Mouse (Mus musculus) heart, embryonic 15.5 days (tissue): Measurements from ENCODE around the gene Krtap6-1. TPM values are rescaled to one million over a fixed set of nuclear protein-coding genes. Genes with fewer than 3 reads are reported as not detected.
"Not testable (repeated sequence)": the region's sequence is repeated elsewhere in the genome, so short reads cannot be mapped to it uniquely, and the experiment has no call there.

Experiments used
- ATAC-seq: fragments of 200-750 bp; cut with Nextera tagmentation; replicated peaks from 2 replicates; pipeline ENCODE4 v1.8.0; 2017; ENCODE audit warnings: low read depth, moderate TSS enrichment; ENCODE audit not compliant: insufficient number of reproducible peaks, insufficient read depth, low FRiP score
- H3K27ac ChIP-seq: fragments of 300-500 bp; sonication (generic); 2 replicates; pipeline ENCODE4 v1.5.1; 2015; ENCODE audit warnings: mild to moderate bottlenecking, inconsistent platforms
- H3K27me3 ChIP-seq: fragments of 300-500 bp; sonication (generic); 2 replicates; pipeline ENCODE4 v1.6.1; 2015; ENCODE audit warnings: inconsistent platforms
- H3K36me3 ChIP-seq: fragments of 300-500 bp; sonication (generic); 2 replicates; pipeline ENCODE4 v1.6.1; 2015; ENCODE audit warnings: mild to moderate bottlenecking, inconsistent platforms
- H3K4me1 ChIP-seq: fragments of 300-500 bp; sonication (generic); replicated peaks from 2 replicates; pipeline ENCODE4 v1.6.1; 2015; ENCODE audit warnings: inconsistent platforms
- H3K4me2 ChIP-seq: fragments of 300-500 bp; sonication (generic); 2 replicates; pipeline ENCODE4 v1.6.1; 2015; ENCODE audit warnings: inconsistent platforms, mild to moderate bottlenecking, moderate library complexity
- H3K4me3 ChIP-seq: fragments of 300-500 bp; sonication (generic); 2 replicates; pipeline ENCODE4 v1.5.1; 2015; ENCODE audit warnings: mild to moderate bottlenecking, inconsistent platforms
- H3K9ac ChIP-seq: fragments of 300-500 bp; sonication (generic); 2 replicates; pipeline ENCODE4 v1.6.1; 2015; ENCODE audit warnings: mild to moderate bottlenecking, inconsistent platforms
- H3K9me3 ChIP-seq: fragments of 300-500 bp; sonication (generic); replicated peaks from 2 replicates; pipeline ENCODE4 v1.6.1; 2016; ENCODE audit warnings: inconsistent platforms
- WGBS: fragments of 180-500 bp; shearing (Covaris S2); methylation state at CpG from one replicate; pipeline ENCODE4 v1.1.7; 2015; ENCODE audit warnings: mixed read lengths; 5-methylcytosine and 5-hydroxymethylcytosine counted together
- polyA plus RNA-seq: library from polyadenylated mRNA; unstranded; fragments of >200 nt; fragmentation: Nextera tagmentation; extraction: Ambion mirVana; gene quantifications from 2 replicates; pipeline ENCODE4 v1.2.1, GENCODE M21; 2015

Krtap6-1 gene
- not detected in 2 replicates for polyA plus RNA-seq

- not testable (repeated sequence) for H3K27ac ChIP-seq, H3K4me3 ChIP-seq, H3K36me3 ChIP-seq, H3K27me3 ChIP-seq, H3K9ac ChIP-seq, ATAC-seq, H3K4me1 ChIP-seq, H3K4me2 ChIP-seq, H3K9me3 ChIP-seq
- WGBS = 83% methylated on average over 3 of the region's 3 CpGs
Observed at GRCm38 (mm10) chr16:89031399-89031798, at the start of gene Krtap6-1. TSS of gene Krtap6-1 (plus strand) at chr16:89031699.

GRCm38 (mm10) chr16:89010659-89011058 lies 20.8 kb upstream of the Krtap6-1 start, which contains the start of gene Krtap22-2:
TSS of gene Krtap22-2 (minus strand) at chr16:89010759.
- Histone ChIP-seq H3K36me3 (no peaks in the 10 kb centered on the region), H3K27ac (no peak within 1 kb of the TSS), H3K4me3 (no peak within 1 kb of the TSS), H3K9me3 (no peaks in the 10 kb centered on the region), H3K4me2 (no peak within 1 kb of the TSS), H3K4me1 (no peaks in the 10 kb centered on the region), H3K27me3 (no peaks in the 10 kb centered on the region), H3K9ac (no peak within 1 kb of the TSS)
- ATAC-seq = no peak
- WGBS = 77% methylated on average over 5 of the region's 5 CpGs

GRCm38 (mm10) chr16:89013973-89014372 lies 17.5 kb upstream of the Krtap6-1 start:
- Histone ChIP-seq H3K4me3 (no peak overlapping the region), H3K27ac (no peak overlapping the region), H3K27me3 (no peaks in the 10 kb centered on the region), H3K9me3 (no peaks in the 10 kb centered on the region), H3K4me2 (no peak overlapping the region), H3K36me3 (no peaks in the 10 kb centered on the region), H3K4me1 (no peaks in the 10 kb centered on the region), H3K9ac (no peak overlapping the region)
- 94% methylated on average over 3 of the region's 3 CpGs for WGBS
- no peak for ATAC-seq

GRCm38 (mm10) chr16:89014984-89015383 lies 16.5 kb upstream of the Krtap6-1 start, which contains the start of gene Gm10229:
TSS of gene Gm10229 (plus strand) at chr16:89015284.
- WGBS = 82% methylated on average over 3 of the region's 3 CpGs
- not testable (repeated sequence) for H3K9ac ChIP-seq

GRCm38 (mm10) chr16:89041372-89041771 lies 9.9 kb downstream of the Krtap6-1 start, which contains the start of gene Gm10228:
TSS of gene Gm10228 (minus strand) at chr16:89041472.
- not testable (repeated sequence) for H3K4me1 ChIP-seq, H3K4me2 ChIP-seq, H3K36me3 ChIP-seq, H3K9me3 ChIP-seq, H3K4me3 ChIP-seq, H3K27me3 ChIP-seq, ATAC-seq, H3K9ac ChIP-seq, H3K27ac ChIP-seq
- 81% methylated on average over 2 of the region's 4 CpGs for WGBS

More at GRCm38 (mm10) chr16:89014984-89015383, 16.5 kb upstream of the Krtap6-1 start, which contains the start of gene Gm10229:
- not testable (repeated sequence) for H3K4me3 ChIP-seq, H3K4me2 ChIP-seq, H3K27ac ChIP-seq, H3K9me3 ChIP-seq, H3K27me3 ChIP-seq, H3K36me3 ChIP-seq, ATAC-seq, H3K4me1 ChIP-seq

GRCm38 (mm10) chr16:89047783-89048182 lies 16.3 kb downstream of the Krtap6-1 start, which contains the start of gene Krtap6-5:
TSS of gene Krtap6-5 (minus strand) at chr16:89047883.
- no peaks in the 10 kb centered on the region for H3K27me3 ChIP-seq
- no peaks in the 10 kb centered on the region; the same call in 1 of the 2 replicates for H3K9me3 ChIP-seq
- H3K4me2 ChIP-seq = no peak within 1 kb of the TSS
- H3K4me1 ChIP-seq = no peaks in the 10 kb centered on the region
- H3K9ac ChIP-seq = no peak within 1 kb of the TSS
- 72% methylated on average over 3 of the region's 3 CpGs for WGBS
- H3K4me3 ChIP-seq = no peak within 1 kb of the TSS
- H3K36me3 ChIP-seq = no peaks in the 10 kb centered on the region
- H3K27ac ChIP-seq = no peak within 1 kb of the TSS
- ATAC-seq = no peak

- H3K4me3 ChIP-seq, H3K4me2 ChIP-seq, H3K27me3 ChIP-seq, H3K4me1 ChIP-seq, H3K36me3 ChIP-seq, H3K9me3 ChIP-seq, ATAC-seq, H3K9ac ChIP-seq, H3K27ac ChIP-seq: not testable (repeated sequence)
- no CpG with 5 or more reads among the region's 2 CpGs for WGBS
Observed at GRCm38 (mm10) chr16:89063902-89064301, 32.4 kb downstream of the Krtap6-1 start, which contains the start of gene 1110025L11Rik. TSS of gene 1110025L11Rik (minus strand) at chr16:89064002.

GRCm38 (mm10) chr16:89071041-89071440 lies 39.5 kb downstream of the Krtap6-1 start:
- H3K9me3 ChIP-seq, H3K4me3 ChIP-seq, H3K9ac ChIP-seq, H3K4me1 ChIP-seq, H3K27ac ChIP-seq, H3K4me2 ChIP-seq, ATAC-seq, H3K27me3 ChIP-seq, H3K36me3 ChIP-seq: not testable (repeated sequence)
- WGBS = 60% methylated on average over 2 of the region's 2 CpGs

Other genes with a start within 250 kb of the Krtap6-1 start
- not detected in 2 replicates for gene Gm20741, start 219.5 kb upstream of the Krtap6-1 start, polyA plus RNA-seq
- gene Krtap15, start 211.5 kb upstream of the Krtap6-1 start, polyA plus RNA-seq = not detected in 2 replicates
- gene Krtap14, start 205.6 kb upstream of the Krtap6-1 start, polyA plus RNA-seq = not detected in 2 replicates
- gene Krtap19-1, start 162.3 kb upstream of the Krtap6-1 start, polyA plus RNA-seq = not detected in 2 replicates
- gene Krtap19-2, start 157.4 kb upstream of the Krtap6-1 start, polyA plus RNA-seq = not detected in 2 replicates
- gene Krtap19-3, start 153.7 kb upstream of the Krtap6-1 start, polyA plus RNA-seq = not detected in 2 replicates
- not detected in 2 replicates for gene Krtap19-4, start 146.6 kb upstream of the Krtap6-1 start, polyA plus RNA-seq
- gene Krtap19-5, start 135.2 kb upstream of the Krtap6-1 start, polyA plus RNA-seq = not detected in 2 replicates
- not detected in 2 replicates for gene Krtap19-9b, start 99.4 kb upstream of the Krtap6-1 start, polyA plus RNA-seq
- gene Krtap16-3, start 68.8 kb upstream of the Krtap6-1 start, polyA plus RNA-seq = not detected in 2 replicates
- not detected in 2 replicates for gene Krtap22-2, start 20.9 kb upstream of the Krtap6-1 start, polyA plus RNA-seq
- not detected in 2 replicates for gene Gm10229, start 16.4 kb upstream of the Krtap6-1 start, polyA plus RNA-seq
- not detected in 2 replicates for gene Gm10228, start 9.8 kb downstream of the Krtap6-1 start, polyA plus RNA-seq
- gene Krtap6-5, start 16.2 kb downstream of the Krtap6-1 start, polyA plus RNA-seq = not detected in 2 replicates
- gene 1110025L11Rik, start 32.3 kb downstream of the Krtap6-1 start, polyA plus RNA-seq = not detected in 2 replicates
- not detected in 2 replicates for gene Krtap6-3, start 52.3 kb downstream of the Krtap6-1 start, polyA plus RNA-seq
- gene Gm6358, start 109.2 kb downstream of the Krtap6-1 start, polyA plus RNA-seq = not detected in 2 replicates
- gene Gm10061, start 119.4 kb downstream of the Krtap6-1 start, polyA plus RNA-seq = not detected in 2 replicates
- gene Gm9789, start 126.3 kb downstream of the Krtap6-1 start, polyA plus RNA-seq = not detected in 2 replicates
- gene Gm7735, start 137.8 kb downstream of the Krtap6-1 start, polyA plus RNA-seq = not detected in 2 replicates
- gene 1110057P08Rik, start 143.0 kb downstream of the Krtap6-1 start, polyA plus RNA-seq = not detected in 2 replicates
- gene Krtap20-2, start 174.2 kb downstream of the Krtap6-1 start, polyA plus RNA-seq = not detected in 2 replicates